In genomic region chr15:7226225-7226624, GRCm38 (mm10) we compare ENCODE assay signal across 9 mouse cellular contexts.
A peak's percentile ranks its signal among the peaks of the same experiment; 100 is the strongest.
DNase-seq lines count a peak whose midpoint lies in the region; ATAC-seq and TF ChIP-seq lines count a peak whose summit lies in the region.
"Had no signal": no experiment of that assay in that cellular context is flagged by ENCODE, and none has a peak within 500 bp of the region (broad histone marks: within the 10 kb centered on the region; RNA-seq: fewer than 3 reads in every experiment).

No protein-coding gene starts in this region.

- H3K9me3 ChIP-seq in forebrain, postnatal 0 days (ENCODE audit: low read length) = no peaks in the 10 kb centered on the region
- no peaks in the 10 kb centered on the region for H3K9me3 ChIP-seq in lung, embryonic 16.5 days (ENCODE audit: control insufficient read depth, low read length)
- H3K9me3 ChIP-seq: heart, embryonic 13.5 days had no signal

- TF ChIP-seq POLR2A in thymus, adult 2 months (IDR thresholded peaks at IDR 0.05; ENCODE audit: control insufficient read depth, extremely low read depth, insufficient read depth, low read length, poor library complexity) = no peak

- H3K4me3 ChIP-seq in forebrain, postnatal 0 days (ENCODE audit: low read depth, low read length) = no peak overlapping the region
- no peak overlapping the region for H3K4me3 ChIP-seq in layer of hippocampus, adult 2 months
- no peak overlapping the region for H3K4me3 ChIP-seq in lung, embryonic 16.5 days (ENCODE audit: low read length)
- no peak overlapping the region for H3K4me3 ChIP-seq in thymus, adult 2 months (ENCODE audit: control insufficient read depth, insufficient read depth, low read length)
- H3K4me3 ChIP-seq: heart, embryonic 13.5 days had no signal

- H3K27me3 ChIP-seq in forebrain, postnatal 0 days (ENCODE audit: insufficient read depth, low read length) = no peaks in the 10 kb centered on the region
- H3K27me3 ChIP-seq in lung, embryonic 16.5 days (ENCODE audit: control insufficient read depth, insufficient read depth, low read depth, low read length) = no peaks in the 10 kb centered on the region
- no peaks in the 10 kb centered on the region for H3K27me3 ChIP-seq in thymus, adult 2 months (ENCODE audit: control insufficient read depth, insufficient read depth, low read length)

- WGBS in forebrain, postnatal 0 days = 3% methylated on average over 5 of the region's 5 CpGs
- WGBS in lung, embryonic 16.5 days = 2% methylated on average over 5 of the region's 5 CpGs
- WGBS in thymus, adult 2 months = 4% methylated on average over 5 of the region's 5 CpGs

- H3K27ac ChIP-seq in forebrain, postnatal 0 days (ENCODE audit: low read depth, low read length) = no peak overlapping the region
- H3K27ac ChIP-seq in layer of hippocampus, adult 2 months = no peak overlapping the region
- H3K27ac ChIP-seq in lung, embryonic 16.5 days (ENCODE audit: low read length) = no peak overlapping the region
- no peak overlapping the region for H3K27ac ChIP-seq in thymus, adult 2 months (ENCODE audit: control insufficient read depth, insufficient read depth, low read length)
- H3K27ac ChIP-seq: heart, embryonic 13.5 days had no signal

- no peaks in the 10 kb centered on the region for H3K36me3 ChIP-seq in forebrain, postnatal 0 days (ENCODE audit: insufficient read depth)
- no peaks in the 10 kb centered on the region for H3K36me3 ChIP-seq in lung, embryonic 16.5 days (ENCODE audit: control insufficient read depth, insufficient read depth, low read length)
- H3K36me3 ChIP-seq in thymus, adult 2 months (ENCODE audit: control insufficient read depth, insufficient read depth, low read length) = no peaks in the 10 kb centered on the region
- H3K36me3 ChIP-seq: heart, embryonic 13.5 days had no signal

- TF ChIP-seq CTCF in forebrain, postnatal 0 days (IDR thresholded peaks at IDR 0.05; ENCODE audit: low read depth) = peak; percentile 99
- peak; percentile 99 for TF ChIP-seq CTCF in layer of hippocampus, adult 2 months (conservative IDR thresholded peaks at IDR 0.05)
- peak; percentile 80; the same call in 1 of the 2 replicates for TF ChIP-seq CTCF in thymus, adult 2 months (IDR thresholded peaks at IDR 0.05; ENCODE audit: borderline replicate concordance, control insufficient read depth, extremely low read depth, insufficient read depth, low read length, poor library complexity)

- H3K4me1 ChIP-seq in forebrain, postnatal 0 days (ENCODE audit: insufficient read depth) = no peaks in the 10 kb centered on the region
- H3K4me1 ChIP-seq in lung, embryonic 16.5 days (replicated peaks; ENCODE audit: control insufficient read depth, insufficient read depth, low read length) = peaks cover 27% of the 10 kb centered on the region
- no peaks in the 10 kb centered on the region for H3K4me1 ChIP-seq in thymus, adult 2 months (replicated peaks; ENCODE audit: control insufficient read depth, insufficient read depth, low read length)

- no peak overlapping the region for H3K9ac ChIP-seq in forebrain, postnatal 0 days
- no peak overlapping the region for H3K9ac ChIP-seq in lung, embryonic 16.5 days (ENCODE audit: low read length)
- H3K9ac ChIP-seq: heart, embryonic 13.5 days had no signal

- no peak overlapping the region for H3K4me2 ChIP-seq in forebrain, postnatal 0 days (ENCODE audit: low read depth)
- no peak overlapping the region for H3K4me2 ChIP-seq in lung, embryonic 16.5 days (ENCODE audit: low read depth, low read length)
- H3K4me2 ChIP-seq: heart, embryonic 13.5 days had no signal

- ATAC-seq in forebrain, postnatal 0 days = peak; percentile 90
- peak; percentile 64 for ATAC-seq in lung, embryonic 16.5 days (ENCODE audit: low read depth)

- DNase-seq in ES-CJ7 (ENCODE audit: low read depth, low spot score) = peak; percentile 90
- peak; percentile 36 for DNase-seq in cerebellum, adult 11 months
- peak; percentile 90 for DNase-seq in forebrain, postnatal 0 days
- peak; percentile 90 for DNase-seq in heart, postnatal 4 days
- peak; percentile 67 to 81 for DNase-seq in layer of hippocampus, adult 2 months (ENCODE audit: low spot score in 2 of 2)
- peak; percentile 45 for DNase-seq in ovary, postnatal 10 days (ENCODE audit: low spot score)
- peak; percentile 51 for DNase-seq in thymus, adult 2 months

Comparison
In these comparisons a context has a peak if more than half of its experiments do, and no peak if none do; other contexts are left out.
1. DNase-seq: peak in every context shown above with its lines; median percentile 90 in ES-CJ7; 90 in forebrain, postnatal 0 days; 90 in heart, postnatal 4 days; 74 in layer of hippocampus, adult 2 months; 51 in thymus, adult 2 months; 45 in ovary, postnatal 10 days; 36 in cerebellum, adult 11 months.